8 mouse cellular contexts compared by ENCODE assay signal in the genomic region with DNA sequence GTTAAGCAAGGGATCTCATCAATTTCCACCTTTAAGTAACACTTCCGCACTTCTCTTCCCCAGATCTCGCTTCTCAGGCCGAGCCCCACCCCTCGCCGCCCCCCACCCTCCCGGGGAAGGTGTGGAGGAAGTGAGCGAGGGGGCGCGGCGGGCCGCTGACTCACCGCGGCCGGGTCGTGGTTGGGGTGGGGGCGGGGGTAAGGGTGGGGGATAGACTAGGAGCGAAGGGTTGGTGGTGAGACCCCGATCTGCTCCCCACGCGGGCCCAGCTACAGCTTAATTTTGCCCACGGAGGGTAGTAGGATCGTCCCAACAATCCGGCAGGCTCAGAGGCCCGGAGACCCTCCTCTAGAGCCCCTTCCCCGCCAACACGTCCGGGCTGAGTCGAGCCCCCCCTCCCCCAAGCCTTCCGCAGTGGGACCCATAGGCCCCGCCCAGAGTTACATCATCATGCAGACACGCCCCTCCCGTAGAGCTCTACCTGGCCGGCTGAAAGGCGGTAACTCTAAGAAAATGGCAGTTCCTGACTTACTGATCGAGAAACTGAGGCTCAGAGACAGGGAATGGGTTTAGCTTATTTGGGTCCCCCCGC. TPM values are rescaled to one million over a fixed set of nuclear protein-coding genes. Genes with fewer than 3 reads are reported as not detected.
DNase-seq lines count a peak whose midpoint lies in the region; ATAC-seq and TF ChIP-seq lines count a peak whose summit lies in the region.

No protein-coding gene starts in this region.

- peak overlapping the region; percentile 94 for H3K4me2 ChIP-seq in forebrain, embryonic 13.5 days
- H3K4me2 ChIP-seq in hindbrain, embryonic 16.5 days (ENCODE audit: low read length): peak overlapping the region; percentile 98
- H3K4me2 ChIP-seq in liver, embryonic 13.5 days: peak overlapping the region; percentile 100

- H3K27me3 ChIP-seq in forebrain, embryonic 13.5 days: peaks cover 5% of the 10 kb centered on the region
- H3K27me3 ChIP-seq in hindbrain, embryonic 16.5 days (replicated peaks; ENCODE audit: control insufficient read depth, insufficient read depth, low read length): no peaks in the 10 kb centered on the region
- peaks cover 9% of the 10 kb centered on the region for H3K27me3 ChIP-seq in liver, embryonic 13.5 days
- no peaks in the 10 kb centered on the region for H3K27me3 ChIP-seq in thymus, adult 2 months (ENCODE audit: control insufficient read depth, insufficient read depth, low read length)

- peak overlapping the region; percentile 73 for H3K27ac ChIP-seq in forebrain, embryonic 13.5 days
- H3K27ac ChIP-seq in hindbrain, embryonic 16.5 days (ENCODE audit: low read depth, low read length): peak overlapping the region; percentile 89
- H3K27ac ChIP-seq in liver, embryonic 13.5 days: peak overlapping the region; percentile 98
- peak overlapping the region; percentile 83 for H3K27ac ChIP-seq in thymus, adult 2 months (ENCODE audit: control insufficient read depth, insufficient read depth, low read length)

- H3K4me1 ChIP-seq in forebrain, embryonic 13.5 days: peaks cover 26% of the 10 kb centered on the region
- H3K4me1 ChIP-seq in hindbrain, embryonic 16.5 days (ENCODE audit: control insufficient read depth, insufficient read depth, low read depth, low read length): peaks cover 20% of the 10 kb centered on the region
- H3K4me1 ChIP-seq in liver, embryonic 13.5 days (replicated peaks): peaks cover 54% of the 10 kb centered on the region
- H3K4me1 ChIP-seq in thymus, adult 2 months (replicated peaks; ENCODE audit: control insufficient read depth, insufficient read depth, low read length): peaks cover 30% of the 10 kb centered on the region

- H3K36me3 ChIP-seq in forebrain, embryonic 13.5 days (ENCODE audit: poor library complexity, severe bottlenecking): no peaks in the 10 kb centered on the region
- no peaks in the 10 kb centered on the region for H3K36me3 ChIP-seq in hindbrain, embryonic 16.5 days (ENCODE audit: control insufficient read depth, insufficient read depth, low read length)
- peaks cover 7% of the 10 kb centered on the region for H3K36me3 ChIP-seq in liver, embryonic 13.5 days
- H3K36me3 ChIP-seq in thymus, adult 2 months (ENCODE audit: control insufficient read depth, insufficient read depth, low read length): no peaks in the 10 kb centered on the region

- peak overlapping the region; percentile 97 for H3K4me3 ChIP-seq in forebrain, embryonic 13.5 days
- H3K4me3 ChIP-seq in hindbrain, embryonic 16.5 days (ENCODE audit: low read length): peak overlapping the region; percentile 84
- H3K4me3 ChIP-seq in liver, embryonic 13.5 days (replicated peaks): peak overlapping the region; percentile 95
- peak overlapping the region; percentile 90 for H3K4me3 ChIP-seq in thymus, adult 2 months (ENCODE audit: control insufficient read depth, insufficient read depth, low read length)

- peak overlapping the region; percentile 92 for H3K9ac ChIP-seq in forebrain, embryonic 13.5 days
- peak overlapping the region; percentile 86 for H3K9ac ChIP-seq in hindbrain, embryonic 16.5 days (ENCODE audit: low read depth, low read length)
- peak overlapping the region; percentile 94 for H3K9ac ChIP-seq in liver, embryonic 13.5 days

- peak; percentile 62 for ATAC-seq in forebrain, embryonic 13.5 days
- peak; percentile 67 for ATAC-seq in hindbrain, embryonic 16.5 days
- peak; percentile 51 for ATAC-seq in liver, embryonic 13.5 days (ENCODE audit: low read depth)

- peak; percentile 31; the same call in 1 of the 2 replicates for TF ChIP-seq POLR2A in thymus, adult 2 months (IDR thresholded peaks at IDR 0.05; ENCODE audit: control insufficient read depth, extremely low read depth, insufficient read depth, low read length, poor library complexity)

- under 1% methylated on average over 28 of the region's 36 CpGs for WGBS in forebrain, embryonic 13.5 days
- WGBS in hindbrain, embryonic 16.5 days: under 1% methylated on average over 34 of the region's 36 CpGs
- WGBS in liver, embryonic 13.5 days (ENCODE audit: insufficient replicate concordance): under 1% methylated on average over 34 of the region's 36 CpGs
- 2% methylated on average over 36 of the region's 36 CpGs for WGBS in thymus, adult 2 months

- H3K9me3 ChIP-seq in forebrain, embryonic 13.5 days (replicated peaks): no peaks in the 10 kb centered on the region
- no peaks in the 10 kb centered on the region for H3K9me3 ChIP-seq in hindbrain, embryonic 16.5 days (ENCODE audit: control insufficient read depth, low read length)
- no peaks in the 10 kb centered on the region for H3K9me3 ChIP-seq in liver, embryonic 13.5 days (replicated peaks)

- no peak for TF ChIP-seq CTCF in thymus, adult 2 months (IDR thresholded peaks at IDR 0.05; ENCODE audit: borderline replicate concordance, control insufficient read depth, extremely low read depth, insufficient read depth, low read length, poor library complexity)

- DNase-seq in layer of hippocampus, postnatal 10 days (ENCODE audit: low spot score in 2 of 2): peak; percentile 42 to 59
- no peak for DNase-seq in layer of hippocampus, postnatal 14 days (ENCODE audit: low spot score in 2 of 2)
- peak; percentile 80 for DNase-seq in c-Kit-positive CD71-positive TER-119-positive erythroid progenitor cells, embryonic 14.5 days (ENCODE audit: low spot score)
- DNase-seq in liver, embryonic 13.5 days: peak; percentile 80
- DNase-seq in naive thymus-derived CD4-positive, alpha-beta T cell, adult 2 months (ENCODE audit: low read depth): peak; percentile 95
- peak; percentile 90 for DNase-seq in thymus, adult 2 months

RNA-seq across cellular contexts. Expression of a gene that starts 0.7 kb away (rescaled TPM):
- total RNA-seq in layer of hippocampus, postnatal 10 days (2021): 10 to 100 TPM; 26.4 to 27.3 TPM
- total RNA-seq in layer of hippocampus, postnatal 14 days (2021): 10 to 100 TPM; 23.2 to 24.2 TPM
- 31.0 and 32.7 TPM in 2 replicates for polyA plus RNA-seq in forebrain, embryonic 13.5 days (2015; fragmentation: Nextera tagmentation; extraction: Ambion mirVana)
- polyA plus RNA-seq in hindbrain, embryonic 16.5 days (2015; fragmentation: Nextera tagmentation; extraction: Ambion mirVana): 39.9 and 42.9 TPM in 2 replicates
- 45.6 and 46.7 TPM in 2 replicates for polyA plus RNA-seq in liver, embryonic 13.5 days (2015; fragmentation: Nextera tagmentation; extraction: Ambion mirVana)
- 325 and 327 TPM in 2 replicates for polyA plus RNA-seq in thymus, adult 2 months (2012; rRNA removed)

RNA-seq across cellular contexts. Expression of a gene that starts 7.6 kb away (rescaled TPM):
- total RNA-seq in layer of hippocampus, postnatal 10 days (2021): under 1 TPM in 1 of 2 experiments, not detected in 1; 0.31 TPM
- under 1 TPM in 1 of 2 experiments, not detected in 1; 0.79 TPM for total RNA-seq in layer of hippocampus, postnatal 14 days (2021)
- 0.18 and 0.80 TPM in 2 replicates for polyA plus RNA-seq in forebrain, embryonic 13.5 days (2015; fragmentation: Nextera tagmentation; extraction: Ambion mirVana)
- 0.79 and 1.5 TPM in 2 replicates for polyA plus RNA-seq in hindbrain, embryonic 16.5 days (2015; fragmentation: Nextera tagmentation; extraction: Ambion mirVana)
- polyA plus RNA-seq in liver, embryonic 13.5 days (2015; fragmentation: Nextera tagmentation; extraction: Ambion mirVana): not detected in 2 replicates
- 0.57 and 0.63 TPM in 2 replicates for polyA plus RNA-seq in thymus, adult 2 months (2012; rRNA removed)

RNA-seq across cellular contexts. Expression of a gene that starts 10.2 kb away (rescaled TPM):
- 100 to 1,000 TPM; 118 to 127 TPM for total RNA-seq in layer of hippocampus, postnatal 10 days (2021)
- 100 to 1,000 TPM in 1 of 2 experiments, 10 to 100 TPM in 1; 93.0 to 104 TPM for total RNA-seq in layer of hippocampus, postnatal 14 days (2021)
- polyA plus RNA-seq in forebrain, embryonic 13.5 days (2015; fragmentation: Nextera tagmentation; extraction: Ambion mirVana): 87.9 and 92.4 TPM in 2 replicates
- 124 and 126 TPM in 2 replicates for polyA plus RNA-seq in hindbrain, embryonic 16.5 days (2015; fragmentation: Nextera tagmentation; extraction: Ambion mirVana)
- polyA plus RNA-seq in liver, embryonic 13.5 days (2015; fragmentation: Nextera tagmentation; extraction: Ambion mirVana): 4.0 and 4.1 TPM in 2 replicates
- 3.0 and 19.9 TPM in 2 replicates for polyA plus RNA-seq in thymus, adult 2 months (2012; rRNA removed)

RNA-seq across cellular contexts. Expression of a gene that starts 37.6 kb away (rescaled TPM):
- 1 to 10 TPM; 1.4 to 2.0 TPM for total RNA-seq in layer of hippocampus, postnatal 10 days (2021)
- total RNA-seq in layer of hippocampus, postnatal 14 days (2021): 1 to 10 TPM; 6.1 to 6.5 TPM
- 0.06 TPM in 1 of 2 replicates, not detected in the other for polyA plus RNA-seq in forebrain, embryonic 13.5 days (2015; fragmentation: Nextera tagmentation; extraction: Ambion mirVana)
- 0.06 and 0.10 TPM in 2 replicates for polyA plus RNA-seq in hindbrain, embryonic 16.5 days (2015; fragmentation: Nextera tagmentation; extraction: Ambion mirVana)
- polyA plus RNA-seq in liver, embryonic 13.5 days (2015; fragmentation: Nextera tagmentation; extraction: Ambion mirVana): 0.03 TPM in 1 of 2 replicates, not detected in the other
- 1.8 and 1.9 TPM in 2 replicates for polyA plus RNA-seq in thymus, adult 2 months (2012; rRNA removed)

RNA-seq across cellular contexts. Expression of a gene that starts 44.1 kb away (rescaled TPM):
- 10 to 100 TPM; 36.2 to 37.8 TPM for total RNA-seq in layer of hippocampus, postnatal 10 days (2021)
- total RNA-seq in layer of hippocampus, postnatal 14 days (2021): 10 to 100 TPM; 37.3 to 39.9 TPM
- 42.1 and 47.5 TPM in 2 replicates for polyA plus RNA-seq in forebrain, embryonic 13.5 days (2015; fragmentation: Nextera tagmentation; extraction: Ambion mirVana)
- polyA plus RNA-seq in hindbrain, embryonic 16.5 days (2015; fragmentation: Nextera tagmentation; extraction: Ambion mirVana): 39.9 and 41.5 TPM in 2 replicates
- polyA plus RNA-seq in liver, embryonic 13.5 days (2015; fragmentation: Nextera tagmentation; extraction: Ambion mirVana): 17.3 and 18.8 TPM in 2 replicates
- polyA plus RNA-seq in thymus, adult 2 months (2012; rRNA removed): 46.5 and 46.7 TPM in 2 replicates

Comparison
In these comparisons a context has a peak if more than half of its experiments do, and no peak if none do; other contexts are left out.
1. DNase-seq: peak in layer of hippocampus, postnatal 10 days (2 of 2), c-Kit-positive CD71-positive TER-119-positive erythroid progenitor cells, embryonic 14.5 days (single experiment), liver, embryonic 13.5 days (single experiment), naive thymus-derived CD4-positive, alpha-beta T cell, adult 2 months (single experiment) and thymus, adult 2 months (single experiment); none in layer of hippocampus, postnatal 14 days (0 of 2).
2. Peak in every context shown above with its lines, with median percentiles within 50 percentile points of each other: ATAC-seq, H3K27ac ChIP-seq, H3K4me2 ChIP-seq, H3K4me3 ChIP-seq and H3K9ac ChIP-seq.